8 mouse cellular contexts compared by ENCODE assay signal in genomic region chr17:86962894-86963585, GRCm38 (mm10). TPM values are rescaled to one million over a fixed set of nuclear protein-coding genes. Genes with fewer than 3 reads are reported as not detected.
DNase-seq lines count a peak whose midpoint lies in the region; TF ChIP-seq lines count a peak whose summit lies in the region.

Rhoq (plus strand) TSS chr17:86963082.

- H3K9ac ChIP-seq in MEL (ENCODE audit: control insufficient read depth, low read depth, low read length, poor library complexity, severe bottlenecking) = peak within 1 kb of the TSS; percentile 89

- no peak for TF ChIP-seq CTCF in MEL (IDR thresholded peaks at IDR 0.05 in 2 of 3, conservative IDR thresholded peaks at IDR 0.05 in 1 of 3; ENCODE audit: control insufficient read depth in 1 of 3, insufficient read depth in 1 of 3, low read depth in 2 of 3, low read length in 3 of 3, poor library complexity in 1 of 3, severe bottlenecking in 1 of 3)

- H3K36me3 ChIP-seq in MEL (ENCODE audit: control insufficient read depth in 1 of 2, insufficient read depth in 2 of 2, low read length in 2 of 2) = peaks cover 0 to 3% of the 10 kb centered on the region in 2 experiments; a peak in 2 of 4 replicates
- peaks cover 12% of the 10 kb centered on the region; the same call in 1 of the 2 replicates for H3K36me3 ChIP-seq in hindbrain, embryonic 10.5 days

- TF ChIP-seq POLR2A in MEL (IDR thresholded peaks at IDR 0.05; ENCODE audit: control insufficient read depth in 1 of 2, insufficient read depth in 1 of 2, low read depth in 1 of 2, low read length in 2 of 2, poor library complexity in 1 of 2) = peak; percentile 30 to 62; a peak in 2 of 4 replicates

- peak within 1 kb of the TSS; percentile 68 for H3K27ac ChIP-seq in MEL (ENCODE audit: control insufficient read depth, low read depth, low read length)
- H3K27ac ChIP-seq in hindbrain, embryonic 10.5 days = peak within 1 kb of the TSS; percentile 96

- H3K4me3 ChIP-seq in MEL (ENCODE audit: control insufficient read depth in 1 of 2, insufficient read depth in 1 of 2, low read depth in 2 of 2, low read length in 2 of 2) = peak within 1 kb of the TSS; percentile 87 to 92
- H3K4me3 ChIP-seq in hindbrain, embryonic 10.5 days = peak within 1 kb of the TSS; percentile 90

- H3K9me3 ChIP-seq in MEL (replicated peaks; ENCODE audit: insufficient read depth, low read length) = no peaks in the 10 kb centered on the region
- no peaks in the 10 kb centered on the region for H3K9me3 ChIP-seq in hindbrain, embryonic 10.5 days

- no peaks in the 10 kb centered on the region for H3K27me3 ChIP-seq in MEL (ENCODE audit: control insufficient read depth in 1 of 2, insufficient read depth in 2 of 2, low read length in 2 of 2)
- peaks cover 6% of the 10 kb centered on the region; the same call in 1 of the 2 replicates for H3K27me3 ChIP-seq in hindbrain, embryonic 10.5 days (ENCODE audit: insufficient read depth, poor library complexity, severe bottlenecking)

- H3K79me2 ChIP-seq in MEL (ENCODE audit: control insufficient read depth, insufficient read depth, low read length, poor library complexity) = peaks cover 4% of the 10 kb centered on the region; the same call in 1 of the 2 replicates

- peaks cover 3 to 12% of the 10 kb centered on the region in 2 experiments; a peak in 2 of 4 replicates for H3K4me1 ChIP-seq in MEL (ENCODE audit: control insufficient read depth in 1 of 2, insufficient read depth in 2 of 2, low read length in 2 of 2)
- peaks cover 49% of the 10 kb centered on the region for H3K4me1 ChIP-seq in hindbrain, embryonic 10.5 days (replicated peaks)

- under 1% methylated on average over 84 of the region's 86 CpGs for WGBS in hindbrain, embryonic 10.5 days

- TF ChIP-seq RAD21 in MEL (IDR thresholded peaks at IDR 0.05; ENCODE audit: low read depth, low read length) = no peak

- no peak for TF ChIP-seq EP300 in MEL (IDR thresholded peaks at IDR 0.05; ENCODE audit: low read depth in 1 of 2, low read length in 2 of 2)

- peak; percentile 81 for DNase-seq in MEL (ENCODE audit: low read depth, low spot score)
- DNase-seq in cerebellum, adult 18-20 months = peak; percentile 66 to 72
- DNase-seq in frontal cortex, adult 2 months (ENCODE audit: extremely low spot score in 1 of 2, low spot score in 1 of 2) = peak; percentile 62 to 84
- DNase-seq in hindbrain, embryonic 10.5 days (ENCODE audit: low spot score) = peak; percentile 90
- peak; percentile 80 to 87 for DNase-seq in layer of hippocampus, postnatal 14 days (ENCODE audit: low spot score in 2 of 2)
- DNase-seq in lung, postnatal 10 days = peak; percentile 95
- DNase-seq in ovary, postnatal 36 days (ENCODE audit: low spot score) = peak; percentile 91
- peak; percentile 71 for DNase-seq in thymus, postnatal 14 days

TF ChIP-seq in MEL, 35 proteins besides CTCF, POLR2A, EP300 and RAD21:
- TF ChIP-seq ELF1 (IDR thresholded peaks at IDR 0.05; ENCODE audit: low read depth, low read length) (peak; percentile 62), MYB (IDR thresholded peaks at IDR 0.05; ENCODE audit: low read depth, low read length) (no peak), HCFC1 (IDR thresholded peaks at IDR 0.05; ENCODE audit: low read depth, low read length) (peak; percentile 58; the same call in 1 of the 2 replicates), KAT2A (conservative IDR thresholded peaks at IDR 0.05; ENCODE audit: low read depth, low read length) (no peak), USF1 (IDR thresholded peaks at IDR 0.05; ENCODE audit: low read depth, low read length) (no peak), UBTF (IDR thresholded peaks at IDR 0.05; ENCODE audit: borderline replicate concordance, insufficient read depth, low read depth, low read length) (0 out of 2 replicates have a peak, but pooled peaks have one; percentile 56), SIN3A (IDR thresholded peaks at IDR 0.05; ENCODE audit: low read length) (no peak), MAZ (IDR thresholded peaks at IDR 0.05; ENCODE audit: low read depth, low read length) (peak; percentile 94), CHD2 (IDR thresholded peaks at IDR 0.05; ENCODE audit: low read length) (no peak), ETS1 (IDR thresholded peaks at IDR 0.05; ENCODE audit: low read depth, low read length) (peak; percentile 21; the same call in 1 of the 2 replicates), NELFE (IDR thresholded peaks at IDR 0.05; ENCODE audit: low read depth, low read length) (peak; percentile 53), POLR2AphosphoS2 (IDR thresholded peaks at IDR 0.05; ENCODE audit: low read length) (0 out of 2 replicates have a peak, but pooled peaks have one; percentile 42), ZMIZ1 (IDR thresholded peaks at IDR 0.05; ENCODE audit: low read depth, low read length) (peak; percentile 59; the same call in 1 of the 2 replicates), MEF2A (IDR thresholded peaks at IDR 0.05; ENCODE audit: extremely low read depth, insufficient replicate concordance, low read depth, low read length, poor library complexity, severe bottlenecking) (0 out of 2 replicates have a peak, but pooled peaks have one; percentile 24), GABPA (IDR thresholded peaks at IDR 0.05; ENCODE audit: low read depth, low read length) (no peak)

RNA-seq across cellular contexts. Expression of gene Rhoq, which starts in this region (rescaled TPM):
- total RNA-seq in MEL (2012; rRNA removed) = 3.1 and 3.7 TPM in 2 replicates
- 10 to 100 TPM in 1 of 2 experiments, 1 to 10 TPM in 1; 9.4 to 34.9 TPM for polyA plus RNA-seq in MEL (2012; ENCODE audit: insufficient read depth in 1 of 2, insufficient read length in 2 of 2, low read depth in 1 of 2, low replicate concordance in 2 of 2, missing spikeins in 1 of 2)
- polyA plus RNA-seq in frontal cortex, adult 2 months (2012; rRNA removed) = 31.9 and 33.3 TPM in 2 replicates
- 8.4 and 9.7 TPM in 2 replicates for polyA plus RNA-seq in hindbrain, embryonic 10.5 days (2016; fragmentation: Nextera tagmentation; extraction: Ambion mirVana)
- 10 to 100 TPM; 32.1 to 33.5 TPM for total RNA-seq in layer of hippocampus, postnatal 14 days (2021)

Comparison
In these comparisons a context has a peak if more than half of its experiments do, and no peak if none do; other contexts are left out.
1. Peak in every context shown above with its lines: DNase-seq, H3K4me3 ChIP-seq and H3K27ac ChIP-seq.